Mouse (Mus musculus) forebrain, embryonic 11.5 days (tissue): ENCODE data around the gene Gm14226. TPM values are rescaled to one million over a fixed set of nuclear protein-coding genes. Genes with fewer than 3 reads are reported as not detected.
A peak's percentile ranks its signal among the peaks of the same experiment; 100 is the strongest.
"Not testable (repeated sequence)": the region's sequence is repeated elsewhere in the genome, so short reads cannot be mapped to it uniquely, and the experiment has no call there.

Source experiments
- ATAC-seq: fragments of 200-750 bp; cut with Nextera tagmentation; replicated peaks from 2 replicates; pipeline ENCODE4 v1.8.0; 2017; ENCODE audit warnings: moderate TSS enrichment; ENCODE audit not compliant: low FRiP score
- DNase-seq: peaks from one replicate; pipeline ENCODE4 v3.0.0-alpha.2; 2017; ENCODE audit warnings: low spot score
- H3K27ac ChIP-seq: fragments of 300-500 bp; sonication (generic); 2 replicates; pipeline ENCODE4 v1.5.1; 2014; ENCODE audit warnings: low read depth, low read length
- H3K27me3 ChIP-seq: fragments of 300-500 bp; sonication (generic); 2 replicates; pipeline ENCODE4 v1.6.1; 2014; ENCODE audit warnings: mild to moderate bottlenecking, low read length, mixed read lengths; ENCODE audit not compliant: control insufficient read depth, insufficient read depth
- H3K36me3 ChIP-seq: fragments of 300-500 bp; sonication (generic); 2 replicates; pipeline ENCODE4 v1.6.1; 2014; ENCODE audit warnings: mild to moderate bottlenecking, low read length, moderate library complexity, mixed read lengths; ENCODE audit not compliant: control insufficient read depth, insufficient read depth
- H3K4me1 ChIP-seq: fragments of 300-500 bp; sonication (generic); replicated peaks from 2 replicates; pipeline ENCODE4 v1.6.1; 2014; ENCODE audit warnings: low read length, mixed read lengths; ENCODE audit not compliant: control insufficient read depth, insufficient read depth
- H3K4me2 ChIP-seq: fragments of 300-500 bp; sonication (generic); 2 replicates; pipeline ENCODE4 v1.6.1; 2014; ENCODE audit warnings: low read depth, mild to moderate bottlenecking, low read length, moderate library complexity, mixed read lengths; ENCODE audit not compliant: severe bottlenecking
- H3K4me3 ChIP-seq: fragments of 300-500 bp; sonication (generic); 2 replicates; pipeline ENCODE4 v1.5.1; 2014; ENCODE audit warnings: low read depth, low read length
- H3K9ac ChIP-seq: fragments of 300-500 bp; sonication (generic); 2 replicates; pipeline ENCODE4 v1.6.1; 2014; ENCODE audit warnings: low read length
- H3K9me3 ChIP-seq: fragments of 300-500 bp; sonication (generic); 2 replicates; pipeline ENCODE4 v1.6.1; 2016; ENCODE audit warnings: low read length, mixed read lengths; ENCODE audit not compliant: control insufficient read depth
- WGBS: fragments of 180-500 bp; shearing (Covaris S2); extraction: QIAGEN DNeasy Blood & Tissue Kit; methylation state at CpG from one replicate; pipeline ENCODE4 v1.1.7; 2014; 5-methylcytosine and 5-hydroxymethylcytosine counted together
- polyA plus RNA-seq: library from polyadenylated mRNA; unstranded; fragments of >200 nt; fragmentation: Nextera tagmentation; extraction: Ambion mirVana; gene quantifications from 2 replicates; pipeline ENCODE4 v1.2.1, GENCODE M21; 2014

The Gm14226 gene
- polyA plus RNA-seq, 1 experiment from 2014 or later: 0.40 TPM

DNA sequence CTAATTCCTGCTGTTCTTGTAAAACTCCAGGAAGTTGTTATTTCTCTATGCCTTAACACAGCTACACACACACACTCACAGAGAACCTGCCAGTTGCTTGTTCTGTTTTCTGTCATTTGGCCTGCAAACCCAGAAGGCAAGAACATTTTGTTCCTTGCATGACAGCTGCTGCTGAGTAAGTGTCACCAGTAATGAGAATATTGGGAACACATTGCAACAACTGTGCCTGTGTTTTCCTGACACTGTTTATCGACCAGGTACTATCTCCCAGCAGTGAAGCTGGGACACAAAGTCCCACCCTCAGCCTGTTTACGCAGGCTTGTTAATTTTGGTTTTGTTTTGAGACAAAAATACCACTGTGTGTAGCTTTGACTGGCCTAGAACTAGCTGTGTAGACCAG is 34.6 kb downstream of the Gm14226 start:
- Histone ChIP-seq H3K27ac (no peak overlapping the region), H3K4me2 (no peak overlapping the region), H3K4me3 (no peak overlapping the region), H3K27me3 (no peaks in the 10 kb centered on the region), H3K4me1 (0 out of 2 replicates have a peak, but pooled peaks cover 3% of the 10 kb centered on the region), H3K36me3 (no peaks in the 10 kb centered on the region), H3K9me3 (no peaks in the 10 kb centered on the region), H3K9ac (no peak overlapping the region)
- DNase-seq: no peak
- 87% methylated on average over 2 of the region's 2 CpGs for WGBS
- ATAC-seq: no peak

DNA sequence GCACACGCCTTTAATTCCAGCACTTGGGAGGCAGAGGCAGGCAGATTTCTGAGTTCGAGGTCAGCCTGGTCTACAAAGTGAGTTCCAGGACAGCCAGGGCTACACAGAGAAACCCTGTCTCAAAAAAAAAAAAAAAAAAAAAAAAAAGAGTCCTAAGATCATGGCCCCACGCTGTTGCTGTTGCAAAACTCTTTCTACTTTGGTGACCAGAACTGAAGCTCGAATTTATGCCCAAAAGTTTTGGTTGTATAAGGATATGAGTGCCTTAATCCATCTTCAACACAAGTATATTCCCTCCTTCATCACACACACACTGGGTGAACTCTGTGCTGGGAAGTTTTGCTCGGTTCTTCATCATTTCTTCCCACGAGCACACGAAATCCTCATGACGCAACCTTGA is 35.4 kb downstream of the Gm14226 start:
- not testable (repeated sequence) for H3K4me3 ChIP-seq, H3K36me3 ChIP-seq, H3K4me2 ChIP-seq, ATAC-seq, H3K27ac ChIP-seq, H3K9me3 ChIP-seq, H3K27me3 ChIP-seq, H3K9ac ChIP-seq, DNase-seq, H3K4me1 ChIP-seq
- 87% methylated on average over 8 of the region's 8 CpGs for WGBS

DNA sequence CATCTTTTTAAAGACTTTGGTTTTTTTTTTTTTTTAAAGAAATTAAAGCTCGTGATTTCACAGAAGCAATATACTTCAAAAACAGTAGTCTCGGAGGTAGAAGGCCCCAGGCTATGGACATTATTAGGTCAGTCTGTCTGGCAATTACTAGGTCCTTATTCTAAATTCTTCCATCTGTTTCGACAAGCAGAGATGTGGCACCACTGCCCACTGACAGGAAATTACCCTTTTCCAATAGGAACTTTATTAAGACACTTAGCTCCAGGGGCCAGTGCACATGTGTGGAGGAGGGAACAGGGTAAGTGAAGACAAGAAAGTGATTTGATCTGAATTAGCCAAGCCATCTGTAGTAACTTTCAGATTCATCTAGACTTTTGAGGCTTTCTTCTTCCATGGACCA is 36.6 kb downstream of the Gm14226 start:
- Histone ChIP-seq H3K9ac (no peak overlapping the region), H3K36me3 (no peaks in the 10 kb centered on the region), H3K4me2 (no peak overlapping the region), H3K4me3 (no peak overlapping the region), H3K27me3 (no peaks in the 10 kb centered on the region), H3K4me1 (0 out of 2 replicates have a peak, but pooled peaks cover 3% of the 10 kb centered on the region), H3K9me3 (no peaks in the 10 kb centered on the region), H3K27ac (no peak overlapping the region)
- WGBS: 80% methylated on average over 3 of the region's 3 CpGs
- ATAC-seq (no peak), DNase-seq (no peak)

DNA sequence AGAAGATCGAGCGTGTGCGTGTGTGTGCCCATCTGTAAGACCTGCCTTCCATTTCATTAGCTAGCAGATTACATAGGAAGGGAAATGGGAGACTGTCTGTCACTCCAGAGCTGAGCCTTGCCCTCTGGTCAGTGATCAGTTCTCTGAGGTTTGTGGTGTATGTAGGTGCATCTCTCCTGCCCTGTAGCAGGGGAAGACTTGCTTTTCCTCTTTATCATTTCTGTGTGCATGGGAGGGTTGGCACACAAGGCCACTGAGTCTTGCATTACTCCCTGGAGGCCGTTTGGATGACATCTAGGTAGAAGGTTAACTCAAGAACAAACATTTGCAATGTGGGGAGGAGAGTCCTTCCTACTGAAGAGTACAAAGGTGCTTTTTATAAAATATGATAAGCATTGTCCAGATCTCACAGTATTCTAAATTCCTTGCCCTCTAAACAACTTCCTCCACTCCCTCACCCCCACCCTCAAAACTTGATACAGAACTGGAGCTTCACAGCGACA is 38.1 kb downstream of the Gm14226 start:
- DNase-seq (no peak), ATAC-seq (no peak)
- Histone ChIP-seq H3K4me3 (no peak overlapping the region), H3K9me3 (no peaks in the 10 kb centered on the region), H3K9ac (no peak overlapping the region), H3K36me3 (peaks cover 4% of the 10 kb centered on the region; the same call in 1 of the 2 replicates), H3K4me2 (no peak overlapping the region), H3K4me1 (no peaks in the 10 kb centered on the region), H3K27me3 (no peaks in the 10 kb centered on the region), H3K27ac (no peak overlapping the region)
- WGBS: 86% methylated on average over 5 of the region's 5 CpGs

DNA sequence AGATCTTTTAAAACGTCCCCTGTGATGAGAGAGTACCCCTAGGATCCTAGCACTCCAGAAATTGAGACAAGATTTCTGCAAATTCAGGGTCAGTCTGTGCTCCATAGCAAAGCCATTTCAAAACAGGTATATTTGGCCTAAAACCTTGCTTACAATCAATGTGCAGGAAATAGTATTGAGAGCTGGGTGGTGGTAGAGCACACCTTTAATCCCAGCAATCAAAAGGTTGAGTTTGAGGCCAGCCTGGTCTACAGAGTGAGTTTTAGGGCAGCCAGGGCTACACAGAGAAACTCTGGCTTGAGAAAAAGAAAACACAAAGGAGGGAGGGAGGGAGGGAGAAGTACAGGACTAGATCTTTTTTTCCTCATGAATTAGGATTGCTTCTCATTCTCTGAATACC is 39.3 kb downstream of the Gm14226 start:
- Histone ChIP-seq H3K27me3 (no peaks in the 10 kb centered on the region), H3K36me3 (peaks cover 11% of the 10 kb centered on the region), H3K27ac (no peak overlapping the region), H3K9me3 (no peaks in the 10 kb centered on the region), H3K4me3 (no peak overlapping the region), H3K9ac (no peak overlapping the region), H3K4me2 (no peak overlapping the region), H3K4me1 (no peaks in the 10 kb centered on the region)
- DNase-seq: no peak
- 73% methylated on average over 1 of the region's 1 CpGs for WGBS
- no peak for ATAC-seq

DNA sequence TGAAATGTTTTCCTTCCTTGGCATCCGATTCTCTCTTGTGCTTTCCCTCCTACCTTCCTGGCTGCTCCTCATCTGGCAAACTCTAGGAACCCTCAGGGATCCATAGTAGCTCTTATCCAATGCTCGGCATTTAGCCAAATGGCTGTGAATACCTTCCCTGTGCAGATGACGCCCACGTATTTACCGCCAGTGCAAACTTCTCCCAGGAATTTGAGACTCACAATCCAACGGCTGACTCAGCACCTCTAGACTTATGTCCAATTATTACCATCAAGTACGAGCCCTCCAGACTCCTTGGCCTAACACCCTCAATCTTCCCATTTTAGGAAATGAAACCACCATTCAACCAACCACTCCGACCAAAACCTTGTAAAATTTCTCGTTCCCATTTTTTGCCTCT is 53.0 kb downstream of the Gm14226 start:
- H3K27me3 ChIP-seq: no peaks in the 10 kb centered on the region
- H3K4me3 ChIP-seq: no peak overlapping the region
- no peak overlapping the region for H3K4me2 ChIP-seq
- ATAC-seq: no peak
- no peak for DNase-seq
- H3K36me3 ChIP-seq: no peaks in the 10 kb centered on the region; the same call in 1 of the 2 replicates
- 90% methylated on average over 9 of the region's 9 CpGs for WGBS
- no peak overlapping the region for H3K27ac ChIP-seq
- H3K9me3 ChIP-seq: no peaks in the 10 kb centered on the region
- H3K9ac ChIP-seq: no peak overlapping the region
- peaks cover 14% of the 10 kb centered on the region; the same call in 1 of the 2 replicates for H3K4me1 ChIP-seq

DNA sequence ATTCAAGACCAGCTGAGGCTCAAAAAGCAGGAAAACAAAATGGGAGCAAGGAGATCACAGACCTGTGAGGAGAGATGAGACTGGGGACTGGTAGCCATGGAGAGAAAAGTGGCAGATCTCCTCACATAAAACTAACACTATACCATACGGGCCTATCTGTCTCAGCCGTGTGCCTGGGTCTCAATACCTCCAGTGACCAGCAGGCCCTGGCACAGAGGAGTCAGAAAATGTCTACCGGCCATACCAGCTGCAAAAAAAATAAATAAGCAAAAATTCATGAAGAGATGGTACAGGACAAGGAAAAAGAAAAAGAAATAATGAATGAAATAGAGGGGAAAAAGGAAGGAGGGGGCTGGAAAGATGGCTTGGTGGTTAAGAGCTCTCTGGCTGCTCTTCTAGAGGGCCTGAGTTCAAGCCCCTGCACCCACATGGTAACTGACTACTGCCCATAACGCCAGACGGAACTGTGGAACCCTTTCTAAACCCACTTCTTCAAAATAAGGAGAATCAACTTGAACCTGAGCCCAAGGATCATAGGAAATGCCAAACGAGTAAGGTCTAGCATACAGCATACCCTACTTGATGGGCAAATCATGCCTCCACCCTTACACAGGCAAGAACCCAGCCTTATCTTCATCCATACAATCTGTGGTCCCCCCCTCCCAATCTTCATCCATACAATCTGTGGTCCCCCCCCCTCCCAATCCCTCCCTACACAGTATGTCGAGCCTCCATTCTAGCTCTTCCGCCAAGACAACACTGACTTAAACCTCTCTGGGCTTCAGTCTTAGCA is 54.5 kb downstream of the Gm14226 start:
- 80% methylated on average over 8 of the region's 8 CpGs for WGBS
- ATAC-seq (no peak), DNase-seq (no peak)
- H3K4me3 ChIP-seq: peak overlapping the region; percentile 63
- H3K27me3 ChIP-seq: no peaks in the 10 kb centered on the region
- peak overlapping the region; percentile 70; the same call in 1 of the 2 replicates for H3K4me2 ChIP-seq
- no peaks in the 10 kb centered on the region for H3K9me3 ChIP-seq
- H3K27ac ChIP-seq: no peak overlapping the region
- H3K36me3 ChIP-seq: no peaks in the 10 kb centered on the region; the same call in 1 of the 2 replicates
- H3K4me1 ChIP-seq: peaks cover 14% of the 10 kb centered on the region; the same call in 1 of the 2 replicates
- peak overlapping the region; percentile 79 for H3K9ac ChIP-seq

DNA sequence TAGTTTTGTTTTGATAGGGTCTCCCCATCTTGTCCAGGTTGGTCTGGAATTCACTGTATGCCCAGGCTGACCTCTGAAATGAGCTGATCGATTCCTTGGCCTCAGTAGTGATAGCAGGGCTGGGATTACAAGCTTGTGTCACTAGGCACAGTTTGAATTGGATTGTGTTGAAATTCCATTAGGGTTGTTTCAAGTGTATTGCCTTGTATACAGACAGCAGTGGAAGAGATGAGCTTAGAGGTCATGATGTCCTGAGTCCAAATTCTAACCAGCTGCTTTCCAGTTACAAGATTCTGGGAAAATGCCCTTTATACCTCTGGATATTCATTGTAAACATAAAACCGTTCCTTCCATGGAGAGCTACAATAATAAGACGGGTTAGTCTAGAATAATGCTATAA is 55.3 kb downstream of the Gm14226 start:
- peak overlapping the region; percentile 70 for H3K4me2 ChIP-seq
- 22% methylated on average over 3 of the region's 3 CpGs for WGBS
- ATAC-seq: no peak
- peak overlapping the region; percentile 63 for H3K4me3 ChIP-seq
- no peaks in the 10 kb centered on the region for H3K9me3 ChIP-seq
- H3K27ac ChIP-seq: peak overlapping the region; percentile 58
- no peaks in the 10 kb centered on the region for H3K27me3 ChIP-seq
- peak overlapping the region; percentile 79 for H3K9ac ChIP-seq
- no peak for DNase-seq
- no peaks in the 10 kb centered on the region for H3K36me3 ChIP-seq
- H3K4me1 ChIP-seq: peaks cover 14% of the 10 kb centered on the region; the same call in 1 of the 2 replicates
